Comparison of ENCODE assay signal across 8 mouse cellular contexts in genomic region chr12:25092751-25093211, GRCm38 (mm10). TPM values are rescaled to one million over a fixed set of nuclear protein-coding genes. Genes with fewer than 3 reads are reported as not detected.
DNase-seq lines count a peak whose midpoint lies in the region; ATAC-seq and TF ChIP-seq lines count a peak whose summit lies in the region.

No protein-coding gene starts in this region.

- H3K4me1 ChIP-seq in liver, embryonic 15.5 days (replicated peaks): peaks cover 5% of the 10 kb centered on the region; the same call in 1 of the 2 replicates
- peaks cover 13% of the 10 kb centered on the region; the same call in 1 of the 2 replicates for H3K4me1 ChIP-seq in olfactory bulb, adult 2 months (ENCODE audit: control insufficient read depth, insufficient read depth, low read length)

- no peak for TF ChIP-seq POLR2A in olfactory bulb, adult 2 months (IDR thresholded peaks at IDR 0.05; ENCODE audit: insufficient read depth, low read depth, low read length)

- TF ChIP-seq CTCF in left cerebral cortex, adult 2 months (IDR thresholded peaks at IDR 0.05): no peak
- TF ChIP-seq CTCF in olfactory bulb, adult 2 months (IDR thresholded peaks at IDR 0.05; ENCODE audit: insufficient read depth, low read depth, low read length): no peak

- H3K27ac ChIP-seq in left cerebral cortex, adult 2 months: peak overlapping the region; percentile 64
- H3K27ac ChIP-seq in liver, embryonic 15.5 days (replicated peaks): peak overlapping the region; percentile 51; the same call in 1 of the 2 replicates
- H3K27ac ChIP-seq in olfactory bulb, adult 2 months (ENCODE audit: insufficient read depth, low read depth, low read length): no peak overlapping the region

- peaks cover 59% of the 10 kb centered on the region for H3K27me3 ChIP-seq in liver, embryonic 15.5 days

- peak in 1 of 2 experiments; percentile 25 for DNase-seq in left cerebral cortex, adult 2 months (ENCODE audit: extremely low spot score in 1 of 2, low spot score in 2 of 2)
- no peak for DNase-seq in left cerebral cortex, adult 11 months (ENCODE audit: low spot score)
- peak; percentile 74 for DNase-seq in cerebellum, postnatal 10 days
- DNase-seq in heart, adult 18-20 months: peak; percentile 39 to 52
- DNase-seq in kidney, adult 18-20 months: peak; percentile 86
- DNase-seq in urinary bladder, postnatal 25 days (ENCODE audit: low spot score): peak; percentile 49

- peak; percentile 51 for ATAC-seq in liver, embryonic 15.5 days (ENCODE audit: insufficient read depth)

- H3K36me3 ChIP-seq in liver, embryonic 15.5 days (replicated peaks): no peaks in the 10 kb centered on the region

- peak overlapping the region; percentile 65 for H3K4me3 ChIP-seq in left cerebral cortex, adult 2 months
- H3K4me3 ChIP-seq in liver, embryonic 15.5 days (replicated peaks): peak overlapping the region; percentile 35
- H3K4me3 ChIP-seq in olfactory bulb, adult 2 months (ENCODE audit: insufficient read depth, low read depth, low read length): peak overlapping the region; percentile 42

- 15% methylated on average over 17 of the region's 17 CpGs for WGBS in liver, embryonic 15.5 days (ENCODE audit: insufficient replicate concordance)
- WGBS in olfactory bulb, adult 2 months: 7% methylated on average over 17 of the region's 17 CpGs

- H3K9me3 ChIP-seq in liver, embryonic 15.5 days (replicated peaks): no peaks in the 10 kb centered on the region

- intact Hi-C loops in left cerebral cortex, adult 2 months (cut with DNase I): loop anchor here (1.0 to 10.0 kb wide), 5 partner anchors 322 to 1185 kb away; no protein-coding TSS in a partner anchor

- peak overlapping the region; percentile 50 for H3K4me2 ChIP-seq in liver, embryonic 15.5 days

- H3K9ac ChIP-seq in liver, embryonic 15.5 days: no peak overlapping the region

RNA-seq across cellular contexts. Expression of gene Id2, which starts 4.2 kb away (rescaled TPM):
- 100 to 1,000 TPM; 140 to 167 TPM for total RNA-seq in left cerebral cortex, adult 2 months (2021)
- total RNA-seq in heart, adult 18-20 months (2021): 10 to 100 TPM in 1 of 2 experiments, 1 to 10 TPM in 1; 8.8 to 13.0 TPM
- polyA plus RNA-seq in liver, embryonic 15.5 days (2015; fragmentation: Nextera tagmentation; extraction: Ambion mirVana): 105 and 126 TPM in 2 replicates
- polyA plus RNA-seq in olfactory bulb, adult 2 months (2012; ENCODE audit: insufficient read depth, insufficient read length, low replicate concordance, missing spikeins): not detected in 2 replicates

Comparison
In these comparisons a context has a peak if more than half of its experiments do, and no peak if none do; other contexts are left out.
1. RNA of gene Id2, which starts 4.2 kb away (total RNA-seq): 140 to 167 TPM in left cerebral cortex, adult 2 months; 8.8 to 13.0 TPM in heart, adult 18-20 months; every median in the first group is over 10 times any median in the second.
2. Peak in every context shown above with its lines, with median percentiles within 50 percentile points of each other: H3K4me3 ChIP-seq.